Mouse (Mus musculus) stomach, postnatal 0 days (tissue): Measurements from ENCODE around the gene Thop1. TPM values are rescaled to one million over a fixed set of nuclear protein-coding genes. Genes with fewer than 3 reads are reported as not detected.
"Not testable (repeated sequence)": the region's sequence is repeated elsewhere in the genome, so short reads cannot be mapped to it uniquely, and the experiment has no call there.

Experiments
- ATAC-seq: fragments of 200-750 bp; cut with Nextera tagmentation; 2 replicates; pipeline ENCODE4 v1.8.0; 2017; ENCODE audit not compliant: low FRiP score, low TSS enrichment
- DNase-seq: peaks from one replicate; pipeline ENCODE4 v3.0.0-alpha.2; 2016; ENCODE audit warnings: low spot score
- H3K27ac ChIP-seq: fragments of 300-500 bp; sonication (generic); replicated peaks from 2 replicates; pipeline ENCODE4 v1.5.1; 2014; ENCODE audit warnings: mild to moderate bottlenecking, control low read depth
- H3K27me3 ChIP-seq: fragments of 300-500 bp; sonication (generic); 2 replicates; pipeline ENCODE4 v1.6.1; 2014; ENCODE audit warnings: low read length; ENCODE audit not compliant: control insufficient read depth, insufficient read depth
- H3K36me3 ChIP-seq: fragments of 300-500 bp; sonication (generic); 2 replicates; pipeline ENCODE4 v1.6.1; 2014; ENCODE audit warnings: low read length, mixed read lengths; ENCODE audit not compliant: control insufficient read depth, insufficient read depth
- H3K4me1 ChIP-seq: fragments of 300-500 bp; sonication (generic); replicated peaks from 2 replicates; pipeline ENCODE4 v1.6.1; 2014; ENCODE audit warnings: antibody characterized with exemption; ENCODE audit not compliant: control insufficient read depth, insufficient read depth
- H3K4me2 ChIP-seq: fragments of 300-500 bp; sonication (generic); replicated peaks from 2 replicates; pipeline ENCODE4 v1.6.1; 2014; ENCODE audit warnings: low read depth, mild to moderate bottlenecking, control low read depth, moderate library complexity
- H3K4me3 ChIP-seq: fragments of 300-500 bp; sonication (generic); 2 replicates; pipeline ENCODE4 v1.5.1; 2014; ENCODE audit warnings: low read depth, low read length, control low read depth
- H3K9ac ChIP-seq: fragments of 300-500 bp; sonication (generic); 2 replicates; pipeline ENCODE4 v1.6.1; 2014; ENCODE audit warnings: mild to moderate bottlenecking, low read length, control low read depth, mixed read lengths
- H3K9me3 ChIP-seq: fragments of 300-500 bp; sonication (generic); 2 replicates; pipeline ENCODE4 v1.6.1; 2016; ENCODE audit warnings: low read length; ENCODE audit not compliant: control insufficient read depth
- CTCF ChIP-seq: IDR thresholded peaks from 2 replicates; pipeline ENCODE4 v1.5.1; 2016; ENCODE audit warnings: antibody characterized with exemption, low read depth, mild to moderate bottlenecking, moderate library complexity
- EP300 ChIP-seq: optimal IDR thresholded peaks from 2 replicates; pipeline ENCODE3; 2016; ENCODE audit warnings: antibody characterized with exemption
- WGBS: fragments of 180-500 bp; shearing (Covaris S2); extraction: QIAGEN DNeasy Blood & Tissue Kit; methylation state at CpG from one replicate; pipeline ENCODE4 v1.1.7; 2014; 5-methylcytosine and 5-hydroxymethylcytosine counted together
- polyA plus RNA-seq: library from polyadenylated mRNA; unstranded; fragments of >200 nt; fragmentation: Nextera tagmentation; extraction: Ambion mirVana; gene quantifications from 2 replicates; pipeline ENCODE4 v1.2.1, GENCODE M21; 2015

Gene Thop1
- polyA plus RNA-seq, 1 experiment from 2014 or later: 77.2 TPM

DNA sequence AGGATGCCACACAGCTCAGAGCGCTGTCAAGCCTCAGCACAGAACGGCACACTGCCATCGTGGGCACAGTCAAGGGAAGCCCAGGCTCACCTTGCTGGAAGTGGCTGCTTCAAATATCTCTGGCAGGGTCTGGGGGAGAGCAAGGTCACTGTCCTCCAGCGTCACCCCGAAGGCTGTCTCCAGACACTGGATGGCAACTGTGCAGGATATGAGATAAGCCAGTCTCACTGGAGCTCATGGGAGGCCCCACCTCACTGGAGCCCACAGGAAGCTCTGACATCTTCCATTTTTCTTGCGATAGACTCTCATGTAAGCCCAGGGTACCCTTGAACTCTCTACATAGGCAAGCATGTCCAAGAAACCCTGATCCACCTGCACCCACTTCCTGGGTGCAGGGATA, 18.7 kb upstream of the Thop1 start:
- Histone ChIP-seq H3K4me2 (no peak overlapping the region), H3K36me3 (peaks cover 45% of the 10 kb centered on the region), H3K27ac (no peak overlapping the region), H3K4me1 (no peaks in the 10 kb centered on the region), H3K4me3 (no peak overlapping the region), H3K9ac (no peak overlapping the region), H3K9me3 (no peaks in the 10 kb centered on the region), H3K27me3 (no peaks in the 10 kb centered on the region)
- WGBS: 93% methylated on average over 6 of the region's 6 CpGs
- ATAC-seq: no peak
- TF ChIP-seq EP300 (no peak), CTCF (no peak)
- no peak for DNase-seq

DNA sequence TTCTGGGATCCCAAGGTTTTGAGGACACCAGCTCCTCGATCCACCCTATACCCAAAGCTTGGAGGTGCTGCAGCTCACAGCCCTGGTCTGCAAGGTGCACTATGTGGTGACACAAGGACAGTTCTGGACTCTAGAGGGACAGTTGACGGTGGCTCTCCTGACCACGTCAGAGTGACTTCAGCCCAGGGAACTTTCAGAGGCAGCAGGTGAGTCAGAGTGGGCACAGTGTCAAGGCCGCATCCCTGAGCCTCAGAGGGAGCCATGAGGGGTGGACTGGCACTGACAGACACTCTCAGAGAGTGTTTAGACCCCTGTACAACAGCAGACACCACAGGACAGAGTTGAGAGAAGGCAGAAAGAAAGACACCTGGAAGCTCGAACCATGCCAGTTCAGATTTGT, 17.3 kb upstream of the Thop1 start:
- no peaks in the 10 kb centered on the region for H3K4me1 ChIP-seq
- ATAC-seq: no peak

DNA sequence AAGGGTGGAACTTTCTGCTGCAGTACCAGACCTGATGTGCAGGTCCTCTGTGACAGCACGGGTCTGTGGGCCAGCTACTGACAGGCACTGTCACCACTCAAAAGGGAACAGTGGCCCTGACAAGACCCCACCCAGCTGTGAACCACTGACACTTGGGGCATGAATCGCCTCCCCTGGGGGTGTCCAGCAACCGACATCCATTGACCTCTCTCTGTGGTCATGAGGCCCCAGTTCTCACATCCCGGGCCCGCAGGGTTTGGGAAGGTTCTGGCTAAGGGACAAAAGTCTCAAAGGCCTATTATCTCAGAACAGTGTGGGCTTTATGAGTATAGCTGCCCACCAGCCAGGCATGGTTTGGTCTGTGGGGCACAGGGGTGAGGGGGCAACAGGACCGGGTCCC, 14.7 kb upstream of the Thop1 start:
- H3K4me2 ChIP-seq: no peak overlapping the region
- no peaks in the 10 kb centered on the region for H3K9me3 ChIP-seq
- H3K9ac ChIP-seq: no peak overlapping the region
- H3K36me3 ChIP-seq: peaks cover 17% of the 10 kb centered on the region
- H3K4me3 ChIP-seq: no peak overlapping the region
- ATAC-seq (no peak), DNase-seq (no peak)
- H3K27ac ChIP-seq: no peak overlapping the region
- H3K4me1 ChIP-seq: peaks cover 5% of the 10 kb centered on the region; the same call in 1 of the 2 replicates
- 86% methylated on average over 6 of the region's 6 CpGs for WGBS
- no peak for TF ChIP-seq EP300
- TF ChIP-seq CTCF: no peak
- H3K27me3 ChIP-seq: no peaks in the 10 kb centered on the region

More for the DNA sequence above, 17.3 kb upstream of the Thop1 start:
- no peak overlapping the region for H3K4me2 ChIP-seq
- no peaks in the 10 kb centered on the region for H3K9me3 ChIP-seq
- H3K4me3 ChIP-seq: no peak overlapping the region
- DNase-seq: no peak
- TF ChIP-seq EP300 (no peak), CTCF (no peak)
- no peak overlapping the region for H3K27ac ChIP-seq
- WGBS: 90% methylated on average over 5 of the region's 5 CpGs
- no peak overlapping the region for H3K9ac ChIP-seq
- H3K36me3 ChIP-seq: peaks cover 38% of the 10 kb centered on the region
- no peaks in the 10 kb centered on the region for H3K27me3 ChIP-seq

- H3K4me3 ChIP-seq, H3K9ac ChIP-seq, ATAC-seq, H3K4me1 ChIP-seq, H3K27ac ChIP-seq, H3K4me2 ChIP-seq, H3K9me3 ChIP-seq, DNase-seq, H3K27me3 ChIP-seq: not testable (repeated sequence)
- 77% methylated on average over 11 of the region's 11 CpGs for WGBS
- H3K36me3 ChIP-seq: peaks cover 12% of the 10 kb centered on the region
Measured at GRCm38 (mm10) chr10:81055802-81056340, 14.0 kb upstream of the Thop1 start.

DNA sequence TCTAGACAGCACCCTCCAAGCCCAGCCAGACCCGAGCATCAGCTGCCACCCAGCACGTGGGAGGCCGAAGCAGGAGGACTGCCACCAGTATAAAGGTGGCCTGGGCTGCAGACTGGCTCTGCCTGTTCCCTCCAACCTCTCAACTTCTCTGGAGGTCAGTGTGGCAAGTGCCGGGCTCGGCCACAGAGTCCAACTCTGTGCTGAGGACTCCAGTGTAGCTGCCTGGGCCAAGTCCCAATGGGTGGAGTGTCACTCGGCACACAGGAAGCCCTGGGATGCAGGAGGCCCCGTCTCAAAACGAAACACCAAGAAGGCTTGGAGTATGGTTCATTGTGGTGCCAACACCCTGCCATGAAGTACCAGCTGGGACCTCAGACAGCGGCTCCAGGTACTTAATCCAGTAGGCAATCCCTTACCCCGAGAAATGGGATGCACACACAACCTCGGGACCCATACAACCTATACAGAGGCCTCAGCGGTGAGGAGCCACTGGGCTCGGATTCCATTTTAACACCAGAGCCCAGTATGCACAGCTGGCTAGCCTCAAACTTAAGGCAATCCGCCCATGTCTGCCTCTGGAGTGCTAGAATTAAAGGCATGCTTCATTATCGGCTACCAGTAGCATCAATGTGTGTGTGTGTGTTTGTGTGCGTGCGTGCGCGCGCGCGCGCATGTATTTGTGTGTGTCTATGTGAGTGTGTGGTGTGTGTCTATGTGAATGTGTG, 12.3 kb upstream of the Thop1 start:
- TF ChIP-seq EP300 (no peak), CTCF (no peak)
- no peak overlapping the region for H3K4me2 ChIP-seq
- no peak for DNase-seq
- no peaks in the 10 kb centered on the region for H3K9me3 ChIP-seq
- peak overlapping the region; percentile 9; the same call in 1 of the 2 replicates for H3K9ac ChIP-seq
- no peak overlapping the region for H3K4me3 ChIP-seq
- H3K36me3 ChIP-seq: no peaks in the 10 kb centered on the region
- no peaks in the 10 kb centered on the region for H3K27me3 ChIP-seq
- ATAC-seq: no peak
- H3K27ac ChIP-seq: no peak overlapping the region; the same call in 1 of the 2 replicates
- 85% methylated on average over 23 of the region's 23 CpGs for WGBS
- peaks cover 5% of the 10 kb centered on the region; the same call in 1 of the 2 replicates for H3K4me1 ChIP-seq

GRCm38 (mm10) chr10:81058896-81059295, 10.9 kb upstream of the Thop1 start:
- no peaks in the 10 kb centered on the region for H3K36me3 ChIP-seq
- 84% methylated on average over 6 of the region's 6 CpGs for WGBS

More at GRCm38 (mm10) chr10:81058896-81059295, 10.9 kb upstream of the Thop1 start:
- no peak overlapping the region for H3K4me3 ChIP-seq
- peak overlapping the region; percentile 86; the same call in 1 of the 2 replicates for H3K4me2 ChIP-seq
- no peaks in the 10 kb centered on the region for H3K9me3 ChIP-seq
- no peaks in the 10 kb centered on the region for H3K27me3 ChIP-seq
- H3K4me1 ChIP-seq: peaks cover 5% of the 10 kb centered on the region; the same call in 1 of the 2 replicates
- ATAC-seq (no peak), DNase-seq (no peak)
- H3K9ac ChIP-seq: peak overlapping the region; percentile 84
- no peak overlapping the region for H3K27ac ChIP-seq
- no peak for TF ChIP-seq EP300
- TF ChIP-seq CTCF: no peak
